Mouse (Mus musculus) gastrocnemius, postnatal 36 days (tissue): Measurements from ENCODE around the gene Ube2g2. TPM values are rescaled to one million over a fixed set of nuclear protein-coding genes. Genes with fewer than 3 reads are reported as not detected.

Experiments used
- DNase-seq, 2 experiments: peaks; one replicate each; pipeline ENCODE4 v3.0.0; 2022
- intact Hi-C: fragments of 180-260 bp; cut with DNase I; formaldehyde crosslinking; loops from one replicate; pipeline ENCODE4 v1.15.1; 2025
- total RNA-seq, 2 experiments: library from RNA; stranded (reverse); gene quantifications; 2 replicates each; pipeline ENCODE4 v1.2.3; 2021

Ube2g2 gene
- total RNA-seq, 2 experiments from 2014 or later, result 80.7 to 86.5 TPM

DNA sequence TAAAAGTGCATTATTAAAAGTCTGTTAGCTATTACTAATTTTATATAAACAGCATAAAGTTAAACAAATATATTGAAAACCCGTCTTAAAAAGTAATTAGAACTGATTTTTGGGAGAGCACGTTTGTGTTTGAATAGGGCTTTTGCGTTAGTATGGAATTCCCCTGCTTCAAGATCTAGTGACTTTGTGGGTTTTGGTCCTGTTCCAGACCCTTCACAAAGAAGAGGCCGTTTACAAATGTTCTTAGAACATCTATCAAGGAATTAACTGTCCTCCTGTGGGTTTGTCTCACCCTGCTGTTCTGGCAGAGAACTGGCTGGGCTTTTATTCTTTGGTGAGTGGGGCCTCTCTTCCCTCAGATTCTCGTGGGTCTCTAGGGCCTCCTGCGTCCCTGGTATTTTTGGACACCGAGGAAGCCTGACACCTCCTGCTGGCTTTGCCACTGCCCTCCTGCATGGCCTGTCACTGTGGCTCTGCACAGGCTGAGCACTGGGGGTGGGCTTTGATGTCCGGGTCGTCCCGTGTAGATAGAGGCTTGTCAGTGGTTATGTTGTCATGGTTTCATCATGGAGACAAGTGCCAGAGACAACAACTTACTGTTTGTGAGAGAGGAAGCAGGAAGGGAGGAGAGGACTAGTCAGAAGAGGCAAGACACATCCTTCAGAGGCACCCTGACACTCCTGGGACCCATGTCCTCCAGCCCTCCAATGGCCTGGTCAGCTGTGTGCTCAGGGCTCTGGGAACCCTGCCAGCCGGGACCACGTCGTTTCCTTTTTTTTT lies 12.6 kb downstream of the Ube2g2 start:
- intact Hi-C loops, result no loop called here
- no peak for DNase-seq

DNA sequence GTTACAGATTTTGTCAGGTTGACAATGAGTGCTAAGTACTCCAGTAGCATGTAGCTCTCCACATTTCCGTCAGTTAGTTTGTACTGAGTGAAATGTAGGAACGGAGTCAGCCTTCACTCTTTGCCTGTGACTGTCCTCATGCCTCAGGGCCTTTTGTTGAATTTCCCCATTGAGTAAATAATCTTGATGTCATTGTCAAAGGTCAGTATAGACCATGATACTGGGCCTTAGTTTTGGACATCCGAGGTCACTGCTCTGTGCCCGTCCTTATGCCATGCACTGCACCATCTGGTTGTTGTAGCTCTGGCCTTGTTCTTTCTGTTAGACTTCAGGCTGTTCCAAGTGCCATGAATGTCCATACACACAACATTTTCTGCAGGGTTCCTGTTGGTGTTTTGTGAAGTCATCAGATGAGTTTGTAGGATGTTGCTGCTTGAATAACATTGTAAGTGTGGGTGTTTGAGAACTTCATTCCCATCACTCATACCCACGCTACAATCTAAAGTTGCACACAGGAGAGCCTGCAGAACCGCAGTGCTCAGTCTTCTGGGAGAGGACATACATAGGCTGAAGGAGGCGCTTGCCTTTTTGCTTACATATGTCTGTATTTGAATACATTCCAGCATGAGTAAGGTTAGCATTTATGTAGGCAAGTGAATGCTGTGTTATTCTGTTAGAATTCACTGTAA lies 14.3 kb downstream of the Ube2g2 start:
- intact Hi-C loops, result no loop called here
- DNase-seq, result no peak

DNA sequence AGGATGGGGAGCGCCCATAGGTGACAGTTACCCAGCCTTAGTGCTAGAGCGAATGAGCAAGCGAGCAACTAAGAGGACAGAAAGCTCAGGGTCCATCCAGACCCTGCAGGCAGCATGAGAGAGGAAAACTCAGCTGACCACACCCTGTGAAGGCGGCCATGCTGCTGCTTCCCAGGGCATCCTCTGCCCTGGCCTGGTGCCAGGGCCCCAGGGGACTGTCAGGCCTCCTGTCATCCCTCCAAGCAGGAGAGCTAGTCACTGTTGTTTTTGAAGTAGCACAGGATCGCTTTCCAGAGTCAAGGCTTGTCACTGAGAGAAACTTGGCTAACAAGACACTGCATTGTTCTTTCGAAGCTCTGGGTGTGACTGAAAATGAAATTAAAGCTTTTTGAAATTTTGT lies 16.9 kb downstream of the Ube2g2 start:
- DNase-seq, result no peak
- intact Hi-C loops, result no loop called here

DNA sequence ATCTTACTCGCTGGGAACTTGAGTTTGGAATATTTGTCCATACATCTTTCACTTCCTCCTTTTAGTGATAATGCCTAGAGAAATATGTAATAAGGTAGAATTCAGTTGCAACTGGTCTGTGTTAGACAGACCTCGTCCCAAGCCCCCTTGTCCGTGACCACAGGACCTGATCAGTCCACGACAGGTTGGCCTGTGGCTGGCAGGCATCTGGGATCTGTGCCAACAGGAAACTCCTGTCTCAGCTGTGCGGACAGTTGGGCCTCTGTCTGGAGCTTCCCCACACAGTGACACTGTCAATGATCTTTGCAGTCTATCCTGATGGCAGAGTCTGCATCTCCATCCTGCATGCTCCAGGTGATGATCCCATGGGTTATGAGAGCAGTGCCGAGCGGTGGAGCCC lies 21.1 kb downstream of the Ube2g2 start:
- no peak for DNase-seq
- intact Hi-C loops, result no loop called here

DNA sequence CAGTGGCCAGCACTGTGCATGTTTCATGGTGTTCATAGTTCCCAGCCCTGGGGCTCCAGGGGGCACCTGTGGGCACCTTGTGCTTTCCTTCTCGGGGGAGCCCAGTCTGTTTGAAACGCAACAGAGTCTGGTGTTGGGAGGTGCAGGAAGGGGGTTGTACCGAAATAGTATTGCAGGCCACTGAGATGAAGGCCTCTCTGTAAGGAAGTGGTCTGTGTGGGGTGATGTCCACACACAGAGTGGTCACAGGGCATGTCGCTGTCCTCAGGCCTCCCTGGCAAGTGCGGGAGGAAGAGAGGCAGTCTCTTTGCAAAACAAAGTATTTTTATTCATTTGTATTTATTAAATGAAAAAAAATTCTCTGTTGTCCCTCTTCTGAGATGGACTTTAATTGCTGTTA lies 23.5 kb downstream of the Ube2g2 start:
- no peak for DNase-seq
- intact Hi-C loops, result no loop called here

DNA sequence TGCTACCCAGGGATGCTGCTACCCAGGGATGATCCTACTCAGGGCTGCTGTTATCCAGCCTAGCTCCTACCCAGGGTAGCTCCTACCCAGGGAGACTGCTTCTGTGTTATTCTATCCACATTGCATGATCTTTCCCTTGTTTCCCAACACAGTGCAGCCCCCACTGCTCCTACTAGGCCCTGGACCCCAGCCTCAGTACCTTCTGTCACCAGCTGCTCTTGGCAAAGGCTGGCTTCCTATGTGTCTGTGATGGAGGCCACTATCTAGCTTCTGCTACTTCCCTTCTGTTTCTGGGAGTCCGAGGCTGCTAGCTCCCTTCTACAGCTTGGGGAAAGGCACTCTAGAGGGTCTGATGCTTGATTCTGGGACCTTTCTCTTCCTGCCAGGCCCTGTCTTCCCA lies 25.4 kb downstream of the Ube2g2 start:
- intact Hi-C loops, result no loop called here
- DNase-seq, result no peak

DNA sequence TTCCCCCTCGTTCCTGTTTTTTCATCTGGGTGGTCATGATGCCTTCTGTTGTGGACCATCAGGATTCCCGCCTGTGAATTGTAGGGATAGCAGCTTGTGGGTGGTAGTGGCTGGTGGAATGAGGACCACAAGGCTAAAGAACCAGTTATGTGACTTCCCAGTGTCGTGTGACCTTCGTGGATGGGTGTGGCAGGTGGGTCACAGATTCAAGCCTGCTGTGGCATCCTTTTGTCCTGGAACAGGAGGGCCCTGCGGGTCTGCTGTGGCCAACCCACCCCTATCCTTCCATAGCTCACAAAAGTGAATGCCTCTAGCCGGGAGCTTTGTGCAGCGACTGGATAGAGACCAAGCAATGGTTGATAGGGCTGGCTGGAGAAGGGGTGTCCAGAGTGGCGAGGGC lies 25.8 kb downstream of the Ube2g2 start:
- no peak for DNase-seq
- intact Hi-C loops, result no loop called here

DNA sequence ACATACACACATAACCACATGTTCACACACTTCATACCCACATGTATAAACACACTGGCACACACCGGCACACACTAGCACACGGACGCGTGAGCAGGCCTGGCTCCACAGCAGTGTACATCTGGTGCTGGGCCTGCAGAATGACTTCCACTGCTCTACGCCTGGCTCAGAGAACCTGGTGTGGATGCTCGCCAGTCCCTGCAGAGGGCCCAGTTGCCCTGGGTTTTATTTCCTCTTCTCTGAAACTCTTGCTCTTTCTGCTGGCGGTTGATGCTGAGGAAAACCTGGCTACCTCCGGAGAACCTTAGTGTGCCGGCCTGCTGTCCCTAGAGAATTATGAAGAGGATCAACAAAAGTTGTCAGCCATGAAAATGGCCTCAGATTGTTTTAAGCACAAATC lies 30.0 kb downstream of the Ube2g2 start:
- no peak for DNase-seq
- intact Hi-C loops, result no loop called here

DNA sequence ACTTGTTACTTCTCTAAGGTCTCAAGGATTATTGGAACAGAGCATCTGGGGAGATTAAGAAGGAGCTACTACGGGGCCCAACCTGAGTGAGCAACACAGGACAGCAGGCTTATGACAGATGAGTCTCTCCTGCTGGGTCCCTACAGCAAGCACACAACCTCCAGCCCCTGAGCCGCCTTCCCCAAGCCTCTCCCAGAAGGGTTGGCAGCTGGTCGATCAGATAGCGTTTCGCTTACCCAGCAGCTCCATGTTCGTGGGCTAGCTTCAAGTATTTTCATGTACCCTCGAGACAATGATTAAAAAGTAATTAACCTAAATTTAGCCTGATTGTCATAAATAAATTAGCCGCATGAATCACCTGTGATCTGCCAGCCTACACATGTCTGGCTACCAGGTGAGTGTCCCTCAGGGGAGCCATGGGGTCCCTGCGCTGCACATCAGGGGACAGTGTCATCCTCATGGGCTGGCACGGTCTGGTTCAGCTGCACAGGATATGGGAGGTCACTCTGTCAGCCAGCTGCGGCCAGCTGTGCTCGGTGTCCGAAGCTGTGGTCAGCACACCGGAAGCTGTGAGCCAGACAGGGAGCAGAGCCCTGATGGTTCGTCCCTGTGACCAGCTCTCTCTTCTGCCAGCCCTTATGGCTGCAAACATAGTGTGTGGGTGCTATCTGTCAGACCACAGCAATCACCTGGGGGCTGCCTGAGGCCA lies 36.4 kb downstream of the Ube2g2 start:
- no peak for DNase-seq
- intact Hi-C loops, result no loop called here

DNA sequence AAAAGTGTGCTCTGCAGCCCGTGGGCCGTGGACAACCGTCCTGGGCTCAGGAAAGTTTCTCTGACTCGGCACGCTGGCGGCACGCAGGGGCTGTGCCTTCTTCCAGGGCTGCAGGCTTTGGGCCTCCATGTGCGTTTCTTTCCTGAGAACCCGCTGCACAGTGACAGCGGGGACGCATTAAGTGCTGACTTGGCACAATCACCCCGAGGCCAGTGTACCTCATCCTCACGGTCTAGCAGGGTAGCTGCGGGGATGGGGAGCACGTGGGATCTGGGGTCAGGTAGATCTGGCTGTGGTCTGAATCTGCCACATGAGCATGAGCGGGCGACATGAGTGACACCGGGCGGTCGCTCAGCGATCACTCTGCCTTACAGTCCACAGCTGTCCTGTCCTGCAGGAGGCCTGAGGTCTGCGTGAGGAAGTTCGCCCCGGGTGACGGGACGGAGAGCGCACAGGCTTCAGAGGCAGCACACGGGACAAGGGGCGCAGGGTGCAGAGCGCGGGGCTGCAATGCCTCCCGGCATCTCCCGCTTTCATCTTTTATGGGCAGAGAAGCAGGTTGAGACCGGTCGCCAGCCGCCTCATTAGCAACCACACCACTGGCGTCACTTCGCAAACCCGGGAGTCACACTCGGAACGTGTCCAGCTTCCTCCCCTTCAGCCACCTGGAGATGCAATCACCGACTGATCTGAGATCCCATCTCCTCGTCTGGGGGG lies 42.0 kb downstream of the Ube2g2 start:
- DNase-seq, result no peak
- intact Hi-C loops, result no loop called here

DNA sequence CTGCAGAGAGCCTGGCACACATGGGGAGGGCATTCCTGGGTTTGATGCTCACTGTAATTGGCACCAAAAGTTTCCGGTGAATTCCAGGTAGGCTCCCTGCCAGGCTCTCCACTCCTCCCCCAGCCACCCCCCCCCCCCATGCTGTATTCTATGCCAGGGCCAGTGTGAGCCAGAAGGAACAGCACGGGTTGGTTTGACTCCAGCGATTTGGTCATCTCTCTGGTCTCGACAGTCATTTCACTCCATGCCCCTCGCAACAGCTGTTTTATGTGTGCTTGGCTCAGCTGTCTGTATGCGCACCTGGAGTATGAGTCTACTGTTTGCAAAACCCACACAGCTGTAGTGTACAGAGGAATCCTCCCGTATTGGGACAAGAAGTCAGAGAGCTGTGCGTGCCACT lies 44.3 kb downstream of the Ube2g2 start:
- DNase-seq, result no peak
- intact Hi-C loops, result no loop called here

DNA sequence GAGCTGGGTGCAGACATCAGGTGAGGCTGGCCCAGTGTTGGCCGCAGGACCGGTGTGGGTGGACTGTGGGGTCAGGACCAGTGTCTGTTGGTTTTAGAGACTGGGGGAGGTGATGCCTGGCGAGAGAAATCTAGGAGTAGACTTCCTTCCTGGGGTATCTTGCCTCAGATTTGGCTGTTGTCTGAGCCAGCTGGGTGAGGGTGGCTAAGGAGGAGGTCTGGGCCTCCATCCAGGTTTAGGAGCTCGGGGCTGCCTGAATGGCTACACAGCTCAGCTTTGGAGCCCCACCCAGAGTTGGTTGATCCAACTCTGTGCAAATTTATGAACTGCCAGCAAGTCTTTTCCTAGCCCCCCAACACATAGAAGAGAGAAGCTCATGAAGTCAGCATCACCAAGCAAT lies 45.3 kb downstream of the Ube2g2 start:
- intact Hi-C loops, result no loop called here
- DNase-seq, result no peak

DNA sequence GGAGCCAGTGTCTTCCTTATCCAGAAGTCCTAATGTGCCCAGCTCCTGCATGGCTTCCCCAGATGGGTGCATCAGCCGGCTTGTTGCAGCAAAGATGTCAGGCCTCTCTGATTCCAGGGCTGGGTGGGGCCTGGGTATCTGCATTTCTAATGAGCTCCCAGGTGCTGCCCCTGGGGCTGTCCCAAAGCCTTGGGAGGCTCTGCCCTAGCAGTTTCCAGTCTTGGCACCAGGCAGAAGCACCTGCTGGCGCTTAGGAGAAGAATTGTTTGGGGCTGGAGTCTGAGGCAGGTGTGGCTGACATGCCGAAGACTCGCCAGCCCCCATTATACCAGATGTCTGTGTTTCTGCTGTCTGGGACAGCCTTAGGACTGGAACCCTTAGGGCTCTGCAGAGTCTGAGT lies 48.6 kb downstream of the Ube2g2 start:
- DNase-seq, result no peak
- intact Hi-C loops, result no loop called here

DNA sequence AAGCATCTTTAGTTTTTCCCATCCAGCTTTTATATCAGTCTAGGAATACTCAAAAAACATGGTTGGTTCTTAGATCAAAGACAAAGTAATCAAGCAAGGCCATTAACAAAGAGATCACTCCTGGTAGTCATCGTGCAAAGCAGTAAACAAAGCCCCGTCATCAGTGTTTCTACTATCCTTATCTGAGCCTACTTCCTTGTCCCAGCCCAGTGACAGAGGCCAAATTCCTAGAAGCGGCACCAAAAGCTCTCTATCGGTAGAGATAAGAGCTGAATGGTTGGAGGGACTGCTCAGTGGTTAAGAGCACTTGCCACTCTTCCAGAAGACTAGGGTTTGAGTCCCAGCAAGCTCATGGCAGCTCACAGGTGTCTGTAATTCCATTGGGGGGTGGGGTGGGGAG lies 49.4 kb downstream of the Ube2g2 start:
- no peak for DNase-seq
- intact Hi-C loops, result no loop called here

DNA sequence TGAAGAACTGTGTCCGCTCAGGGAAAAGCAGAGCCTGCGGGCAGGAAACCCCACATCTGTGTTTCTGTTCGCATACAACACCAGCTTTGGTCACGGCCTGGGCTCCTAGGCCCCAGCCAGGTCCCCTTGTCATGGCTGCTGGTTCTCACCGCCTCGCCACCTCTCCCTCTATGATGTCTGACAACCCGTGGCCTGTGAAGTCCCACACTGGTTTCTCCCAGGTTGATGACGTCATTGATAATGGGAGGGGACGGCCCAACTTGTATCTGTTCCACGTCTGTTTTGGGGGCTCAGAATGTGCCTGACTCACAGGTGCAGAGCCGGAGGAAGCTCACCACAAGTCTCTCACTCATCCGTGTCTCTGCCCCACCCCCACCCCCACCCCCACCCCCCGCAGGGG lies 51.7 kb downstream of the Ube2g2 start:
- intact Hi-C loops, result no loop called here
- DNase-seq, result no peak

DNA sequence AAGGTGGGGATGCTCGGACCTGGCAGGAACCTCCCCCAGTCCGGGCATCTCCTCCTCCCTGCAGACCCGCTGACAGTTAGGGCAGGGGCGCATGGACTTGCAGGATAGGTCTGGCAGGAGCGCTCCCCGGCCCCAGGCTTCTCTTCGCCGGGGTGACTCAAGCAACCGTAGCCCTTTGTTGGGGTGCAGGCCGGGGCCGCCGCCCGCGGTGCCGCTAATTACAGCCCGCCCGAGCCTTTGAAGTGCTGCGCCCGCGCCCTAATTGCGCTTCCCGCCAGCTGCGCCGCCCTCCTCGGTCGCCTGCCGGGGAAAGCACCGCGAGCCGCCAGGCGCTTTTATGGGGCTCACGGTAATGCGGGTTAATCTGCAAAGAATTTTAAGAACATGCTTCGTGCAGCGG lies 55.5 kb downstream of the Ube2g2 start:
- intact Hi-C loops, result no loop called here

DNA sequence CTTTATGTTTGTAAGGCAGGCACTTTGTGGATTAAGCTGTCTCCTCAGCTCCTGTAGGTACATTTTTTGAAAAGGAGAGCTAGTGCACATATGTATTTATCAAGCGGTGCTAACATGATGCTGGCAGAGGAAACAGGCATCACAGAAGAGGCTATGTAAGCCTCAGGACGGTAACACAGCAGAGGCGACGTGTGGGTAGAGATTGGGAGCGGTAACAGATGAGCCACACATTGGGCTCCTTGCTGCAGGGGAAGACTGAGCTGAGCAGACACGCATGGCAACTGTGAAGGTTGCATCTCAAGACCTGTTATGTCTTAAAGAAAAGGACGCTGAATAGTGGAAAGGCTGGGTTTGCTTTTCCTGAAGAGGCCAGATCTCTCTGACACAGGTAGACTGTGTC lies 60.9 kb downstream of the Ube2g2 start:
- DNase-seq, result no peak
- intact Hi-C loops, result no loop called here

More for the DNA sequence above, 55.5 kb downstream of the Ube2g2 start:
- DNase-seq, result no peak

DNA sequence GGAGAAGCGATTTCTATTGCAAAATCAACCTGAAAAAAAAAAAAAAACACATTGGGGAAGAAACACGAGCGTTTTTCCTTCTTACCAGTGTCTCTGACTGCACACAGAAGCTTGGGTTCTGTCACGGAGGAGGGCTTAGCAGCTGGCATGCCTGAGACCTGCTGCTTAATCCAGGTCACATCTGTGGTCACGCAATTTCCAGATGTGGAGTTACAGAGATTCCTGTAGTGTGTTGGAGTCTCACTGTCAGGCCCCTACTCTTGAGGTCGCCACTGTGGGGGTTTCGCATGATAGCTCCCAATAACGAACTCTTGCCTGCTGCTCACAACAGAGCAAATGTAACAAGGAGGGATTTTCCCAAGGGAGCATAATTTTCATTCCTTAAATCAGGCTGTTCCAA lies 62.1 kb downstream of the Ube2g2 start:
- no peak for DNase-seq
- intact Hi-C loops, result no loop called here

DNA sequence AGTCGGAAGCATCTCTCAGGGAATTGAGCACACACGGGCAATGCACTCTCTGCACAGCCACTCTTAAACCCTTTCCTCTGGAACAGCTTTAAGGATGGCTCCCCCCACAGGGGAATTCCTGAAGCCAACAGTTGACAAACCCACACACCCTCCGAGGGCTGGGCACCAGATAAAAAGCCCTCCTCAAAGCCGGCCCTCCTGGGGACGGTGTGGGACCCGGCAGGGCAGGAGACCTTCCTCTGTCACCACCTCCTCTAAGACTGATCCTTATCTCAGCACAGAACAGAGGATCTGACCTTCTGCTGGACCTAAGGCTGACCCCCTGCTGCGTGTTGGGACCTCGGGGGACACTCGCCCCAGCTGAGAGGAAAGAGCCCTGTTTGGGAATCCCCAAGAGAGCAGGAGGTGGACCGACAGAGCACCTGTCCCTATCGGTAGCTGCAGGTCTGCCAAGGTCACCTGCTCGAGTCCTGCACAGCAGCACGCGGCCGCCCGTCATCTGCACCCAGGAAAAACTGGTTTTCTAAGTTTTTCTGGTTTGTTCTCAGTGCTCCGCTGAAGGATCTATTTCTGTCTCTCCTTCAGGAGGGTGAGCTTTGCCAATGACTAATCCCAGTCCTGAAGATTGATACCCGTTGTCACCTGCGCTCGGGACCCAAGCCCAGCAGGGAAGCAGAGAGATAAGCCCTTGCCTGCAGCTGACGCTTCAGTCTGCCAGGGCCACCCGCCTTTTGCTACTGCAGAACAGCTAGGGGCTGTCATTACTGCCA lies 64.0 kb downstream of the Ube2g2 start, which contains the start of gene Tspear:
TSS of gene Tspear (plus strand) at position 675 of the 770 bp plus-strand sequence.
- intact Hi-C loops, result no loop called here
- DNase-seq, result no peak

DNA sequence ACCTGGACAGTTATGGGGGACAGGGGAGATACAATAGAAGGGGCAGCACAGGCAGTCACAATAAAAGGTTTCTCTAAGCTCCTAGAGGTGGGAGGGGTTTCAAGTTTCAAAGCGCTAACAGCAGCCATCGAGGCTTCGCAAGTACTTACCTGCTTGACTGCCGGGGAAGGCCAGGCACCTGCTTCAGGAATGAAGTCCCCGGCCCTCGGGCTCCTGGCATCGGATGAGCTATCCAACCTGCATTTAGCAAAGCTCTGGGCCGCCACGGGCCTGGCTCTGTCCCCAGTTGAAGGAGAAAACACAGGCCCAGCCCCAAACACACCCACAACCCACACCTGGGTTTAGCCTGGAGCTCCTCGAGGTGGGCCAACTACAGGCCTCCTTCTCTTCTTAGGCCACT lies 64.9 kb downstream of the Ube2g2 start:
- intact Hi-C loops, result no loop called here
- DNase-seq, result no peak
